In genomic region chr9:108273485-108273884, GRCm38 (mm10) we compare ENCODE assay signal across 27 mouse cellular contexts. TPM values are rescaled to one million over a fixed set of nuclear protein-coding genes. Genes with fewer than 3 reads are reported as not detected.
DNase-seq lines count a peak whose midpoint lies in the region; ATAC-seq lines count a peak whose summit lies in the region.
"Had no signal": no experiment of that assay in that cellular context is flagged by ENCODE, and none has a peak within 500 bp of the region (broad histone marks: within the 10 kb centered on the region; RNA-seq: fewer than 3 reads in every experiment).

No protein-coding gene starts in this region.

- ATAC-seq in limb, embryonic 15.5 days (ENCODE audit: insufficient number of reproducible peaks, low FRiP score, low TSS enrichment, low read depth): no peak
- peak; percentile 40; the same call in 1 of the 2 replicates for ATAC-seq in lung, embryonic 16.5 days (ENCODE audit: low read depth)
- ATAC-seq: forebrain, embryonic 15.5 days; hindbrain, embryonic 16.5 days; Patski had no signal

- no peak overlapping the region for H3K9ac ChIP-seq in limb, embryonic 15.5 days
- H3K9ac ChIP-seq in lung, embryonic 16.5 days (ENCODE audit: low read length): no peak overlapping the region
- H3K9ac ChIP-seq: embryonic facial prominence, embryonic 13.5 days; forebrain, embryonic 12.5 days; forebrain, embryonic 15.5 days; hindbrain, embryonic 13.5 days had no signal

- H3K4me1 ChIP-seq in limb, embryonic 15.5 days: peaks cover 16% of the 10 kb centered on the region
- peaks cover 18% of the 10 kb centered on the region; the same call in 1 of the 2 replicates for H3K4me1 ChIP-seq in limb, embryonic 10.5 days
- peaks cover 26% of the 10 kb centered on the region for H3K4me1 ChIP-seq in lung, embryonic 16.5 days (replicated peaks; ENCODE audit: control insufficient read depth, insufficient read depth, low read length)
- peaks cover 10% of the 10 kb centered on the region for H3K4me1 ChIP-seq in brown adipose tissue, adult 24 weeks (ENCODE audit: control insufficient read depth, insufficient read depth, insufficient read length, low read length)
- H3K4me1 ChIP-seq: forebrain, embryonic 12.5 days; forebrain, embryonic 15.5 days; hindbrain, embryonic 13.5 days had no signal

- 62% methylated on average over 4 of the region's 4 CpGs for WGBS in limb, embryonic 15.5 days
- 82% methylated on average over 4 of the region's 4 CpGs for WGBS in limb, embryonic 10.5 days
- 31% methylated on average over 4 of the region's 4 CpGs for WGBS in lung, embryonic 16.5 days

- no peaks in the 10 kb centered on the region for H3K9me3 ChIP-seq in limb, embryonic 15.5 days
- no peaks in the 10 kb centered on the region for H3K9me3 ChIP-seq in limb, embryonic 10.5 days (replicated peaks)
- no peaks in the 10 kb centered on the region for H3K9me3 ChIP-seq in lung, embryonic 16.5 days (ENCODE audit: control insufficient read depth, low read length)
- H3K9me3 ChIP-seq: embryonic facial prominence, embryonic 13.5 days; forebrain, embryonic 12.5 days; forebrain, embryonic 15.5 days; G1E; hindbrain, embryonic 10.5 days; hindbrain, embryonic 13.5 days had no signal

- no peak overlapping the region for H3K4me2 ChIP-seq in limb, embryonic 15.5 days
- no peak overlapping the region for H3K4me2 ChIP-seq in lung, embryonic 16.5 days (ENCODE audit: low read depth, low read length)
- H3K4me2 ChIP-seq: embryonic facial prominence, embryonic 13.5 days; forebrain, embryonic 12.5 days; forebrain, embryonic 15.5 days; heart, embryonic 11.5 days; hindbrain, embryonic 13.5 days had no signal

- no peaks in the 10 kb centered on the region for H3K36me3 ChIP-seq in limb, embryonic 15.5 days
- no peaks in the 10 kb centered on the region for H3K36me3 ChIP-seq in limb, embryonic 10.5 days
- H3K36me3 ChIP-seq in lung, embryonic 16.5 days (ENCODE audit: control insufficient read depth, insufficient read depth, low read length): no peaks in the 10 kb centered on the region
- H3K36me3 ChIP-seq: embryonic facial prominence, embryonic 13.5 days; forebrain, embryonic 12.5 days; forebrain, embryonic 15.5 days; G1E; hindbrain, embryonic 10.5 days; hindbrain, embryonic 13.5 days had no signal

- H3K27me3 ChIP-seq in limb, embryonic 15.5 days: no peaks in the 10 kb centered on the region
- no peaks in the 10 kb centered on the region for H3K27me3 ChIP-seq in limb, embryonic 10.5 days (ENCODE audit: low read depth, poor library complexity, severe bottlenecking)
- H3K27me3 ChIP-seq in lung, embryonic 16.5 days (ENCODE audit: control insufficient read depth, insufficient read depth, low read depth, low read length): no peaks in the 10 kb centered on the region
- H3K27me3 ChIP-seq: embryonic facial prominence, embryonic 13.5 days; forebrain, embryonic 15.5 days; hindbrain, embryonic 13.5 days; Patski had no signal

- DNase-seq in limb, embryonic 10.5 days (ENCODE audit: low spot score): no peak
- DNase-seq in lung, postnatal 10 days: no peak
- peak; percentile 57 for DNase-seq in lung, postnatal 36 days
- no peak for DNase-seq in thymus, postnatal 25 days
- DNase-seq: adrenal gland, postnatal 10 days; adrenal gland, postnatal 36 days; B cell, adult 2 months; cerebellum, adult 11 months; cerebellum, adult 2 months; cerebellum, adult 9-11 months; cerebellum, postnatal 25 days; gastrocnemius, postnatal 14 days; heart, adult 11 months; heart, postnatal 36 days had no signal

- H3K27ac ChIP-seq in limb, embryonic 15.5 days: 0 out of 2 replicates have a peak overlapping the region, but pooled peaks have one; percentile 18
- H3K27ac ChIP-seq in limb, embryonic 10.5 days: no peak overlapping the region
- peak overlapping the region; percentile 70 for H3K27ac ChIP-seq in lung, embryonic 16.5 days (ENCODE audit: low read length)
- peak overlapping the region; percentile 64 for H3K27ac ChIP-seq in brown adipose tissue, adult 24 weeks (replicated peaks; ENCODE audit: low read depth, low read length)
- H3K27ac ChIP-seq: embryonic facial prominence, embryonic 13.5 days; forebrain, embryonic 12.5 days; forebrain, embryonic 15.5 days; hindbrain, embryonic 10.5 days; hindbrain, embryonic 13.5 days had no signal

- no peak overlapping the region for H3K4me3 ChIP-seq in limb, embryonic 15.5 days
- H3K4me3 ChIP-seq in limb, embryonic 10.5 days: no peak overlapping the region
- H3K4me3 ChIP-seq in lung, embryonic 16.5 days (ENCODE audit: low read length): no peak overlapping the region
- H3K4me3 ChIP-seq in brown adipose tissue, adult 24 weeks (ENCODE audit: insufficient read depth, low read depth, low read length): peak overlapping the region; percentile 19; the same call in 1 of the 2 replicates
- H3K4me3 ChIP-seq: embryonic facial prominence, embryonic 13.5 days; erythroblast, embryonic 14.5 days; forebrain, embryonic 12.5 days; forebrain, embryonic 15.5 days; hindbrain, embryonic 10.5 days; hindbrain, embryonic 13.5 days had no signal

RNA-seq across cellular contexts. Expression of gene Dag1, which starts 9.7 kb away (rescaled TPM):
- 86.6 and 107 TPM in 2 replicates for polyA plus RNA-seq in limb, embryonic 15.5 days (2015; fragmentation: Nextera tagmentation; extraction: Ambion mirVana)
- polyA plus RNA-seq in limb, embryonic 10.5 days (2016; fragmentation: Nextera tagmentation; extraction: Ambion mirVana): 59.6 and 59.9 TPM in 2 replicates
- 124 and 141 TPM in 2 replicates for polyA plus RNA-seq in lung, embryonic 16.5 days (2015; fragmentation: Nextera tagmentation; extraction: Ambion mirVana)
- polyA plus RNA-seq in brown adipose tissue, adult 24 weeks (2012; ENCODE audit: insufficient read depth, insufficient read length, missing spikeins): 116 and 133 TPM in 2 replicates

RNA-seq across cellular contexts. Expression of gene Nicn1, which starts 16.7 kb away (rescaled TPM):
- polyA plus RNA-seq in limb, embryonic 15.5 days (2015; fragmentation: Nextera tagmentation; extraction: Ambion mirVana): 35.5 and 43.8 TPM in 2 replicates
- polyA plus RNA-seq in limb, embryonic 10.5 days (2016; fragmentation: Nextera tagmentation; extraction: Ambion mirVana): 32.9 and 35.8 TPM in 2 replicates
- polyA plus RNA-seq in lung, embryonic 16.5 days (2015; fragmentation: Nextera tagmentation; extraction: Ambion mirVana): 36.8 and 41.6 TPM in 2 replicates
- 21.6 and 23.1 TPM in 2 replicates for polyA plus RNA-seq in brown adipose tissue, adult 24 weeks (2012; ENCODE audit: insufficient read depth, insufficient read length, missing spikeins)
- polyA plus RNA-seq: erythroblast, embryonic 14.5 days had no signal

RNA-seq across cellular contexts. Expression of gene Amt, which starts 23.2 kb away (rescaled TPM):
- 8.3 and 9.5 TPM in 2 replicates for polyA plus RNA-seq in limb, embryonic 15.5 days (2015; fragmentation: Nextera tagmentation; extraction: Ambion mirVana)
- 23.1 and 24.8 TPM in 2 replicates for polyA plus RNA-seq in limb, embryonic 10.5 days (2016; fragmentation: Nextera tagmentation; extraction: Ambion mirVana)
- 19.1 and 21.9 TPM in 2 replicates for polyA plus RNA-seq in lung, embryonic 16.5 days (2015; fragmentation: Nextera tagmentation; extraction: Ambion mirVana)
- polyA plus RNA-seq in brown adipose tissue, adult 24 weeks (2012; ENCODE audit: insufficient read depth, insufficient read length, missing spikeins): 2.0 and 2.8 TPM in 2 replicates
- polyA plus RNA-seq: erythroblast, embryonic 14.5 days had no signal

RNA-seq across cellular contexts. Expression of gene Rhoa, which starts 32.4 kb away (rescaled TPM):
- 470 and 473 TPM in 2 replicates for polyA plus RNA-seq in limb, embryonic 15.5 days (2015; fragmentation: Nextera tagmentation; extraction: Ambion mirVana)
- polyA plus RNA-seq in limb, embryonic 10.5 days (2016; fragmentation: Nextera tagmentation; extraction: Ambion mirVana): 246 and 250 TPM in 2 replicates
- polyA plus RNA-seq in lung, embryonic 16.5 days (2015; fragmentation: Nextera tagmentation; extraction: Ambion mirVana): 531 and 556 TPM in 2 replicates
- 299 and 302 TPM in 2 replicates for polyA plus RNA-seq in brown adipose tissue, adult 24 weeks (2012; ENCODE audit: insufficient read depth, insufficient read length, missing spikeins)

RNA-seq across cellular contexts. Expression of gene Tcta, which starts 32.5 kb away (rescaled TPM):
- polyA plus RNA-seq in limb, embryonic 15.5 days (2015; fragmentation: Nextera tagmentation; extraction: Ambion mirVana): 44.3 and 47.6 TPM in 2 replicates
- polyA plus RNA-seq in limb, embryonic 10.5 days (2016; fragmentation: Nextera tagmentation; extraction: Ambion mirVana): 9.2 and 11.5 TPM in 2 replicates
- 38.0 and 41.8 TPM in 2 replicates for polyA plus RNA-seq in lung, embryonic 16.5 days (2015; fragmentation: Nextera tagmentation; extraction: Ambion mirVana)
- 24.2 and 32.4 TPM in 2 replicates for polyA plus RNA-seq in brown adipose tissue, adult 24 weeks (2012; ENCODE audit: insufficient read depth, insufficient read length, missing spikeins)
